Mouse (Mus musculus) liver, embryonic 15.5 days (tissue): Measurements from ENCODE around the gene Nelfb. TPM values are rescaled to one million over a fixed set of nuclear protein-coding genes. Genes with fewer than 3 reads are reported as not detected.

ENCODE experiments used
- ATAC-seq: fragments of 200-750 bp; cut with Nextera tagmentation; 2 replicates; pipeline ENCODE4 v1.8.0; 2017; ENCODE audit warnings: moderate number of reproducible peaks, mild to moderate bottlenecking, moderate library complexity; ENCODE audit not compliant: insufficient read depth
- H3K27ac ChIP-seq: fragments of 300-500 bp; sonication (generic); replicated peaks from 2 replicates; pipeline ENCODE4 v1.5.1; 2015; ENCODE audit warnings: mild to moderate bottlenecking, inconsistent platforms
- H3K27me3 ChIP-seq: fragments of 300-500 bp; sonication (generic); 2 replicates; pipeline ENCODE4 v1.6.1; 2015; ENCODE audit warnings: mild to moderate bottlenecking, inconsistent platforms
- H3K36me3 ChIP-seq: fragments of 300-500 bp; sonication (generic); replicated peaks from 2 replicates; pipeline ENCODE4 v1.6.1; 2015; ENCODE audit warnings: moderate library complexity, mild to moderate bottlenecking, inconsistent platforms
- H3K4me1 ChIP-seq: fragments of 300-500 bp; sonication (generic); replicated peaks from 2 replicates; pipeline ENCODE4 v1.6.1; 2015; ENCODE audit warnings: inconsistent platforms
- H3K4me2 ChIP-seq: fragments of 300-500 bp; sonication (generic); 2 replicates; pipeline ENCODE4 v1.6.1; 2015; ENCODE audit warnings: moderate library complexity, mild to moderate bottlenecking, inconsistent platforms
- H3K4me3 ChIP-seq: fragments of 300-500 bp; sonication (generic); replicated peaks from 2 replicates; pipeline ENCODE4 v1.5.1; 2015; ENCODE audit warnings: mild to moderate bottlenecking, inconsistent platforms
- H3K9ac ChIP-seq: fragments of 300-500 bp; sonication (generic); 2 replicates; pipeline ENCODE4 v1.6.1; 2015; ENCODE audit warnings: moderate library complexity, mild to moderate bottlenecking, inconsistent platforms
- H3K9me3 ChIP-seq: fragments of 300-500 bp; sonication (generic); replicated peaks from 2 replicates; pipeline ENCODE4 v1.6.1; 2016; ENCODE audit warnings: inconsistent platforms
- WGBS: fragments of 180-500 bp; shearing (Covaris S2); methylation state at CpG from one replicate; pipeline ENCODE4 v1.1.7; 2015; ENCODE audit warnings: mixed read lengths; ENCODE audit not compliant: insufficient replicate concordance; 5-methylcytosine and 5-hydroxymethylcytosine counted together
- polyA plus RNA-seq: library from polyadenylated mRNA; unstranded; fragments of >200 nt; fragmentation: Nextera tagmentation; extraction: Ambion mirVana; gene quantifications from 2 replicates; pipeline ENCODE4 v1.2.1, GENCODE M21; 2015

Gene Nelfb
- polyA plus RNA-seq, 1 experiment from 2014 or later, result 35.9 TPM

GRCm38 (mm10) chr2:25183336-25183735 is 28.0 kb downstream of the Nelfb start:
- H3K9ac ChIP-seq, result no peak overlapping the region
- WGBS, result 51% methylated on average over 2 of the region's 2 CpGs
- H3K4me3 ChIP-seq, result no peak overlapping the region
- H3K9me3 ChIP-seq, result no peaks in the 10 kb centered on the region
- H3K27ac ChIP-seq, result no peak overlapping the region
- H3K4me1 ChIP-seq, result peaks cover 60% of the 10 kb centered on the region
- no peaks in the 10 kb centered on the region for H3K36me3 ChIP-seq
- peaks cover 94% of the 10 kb centered on the region for H3K27me3 ChIP-seq
- H3K4me2 ChIP-seq, result no peak overlapping the region
- no peak for ATAC-seq

GRCm38 (mm10) chr2:25182664-25183063 is 28.6 kb downstream of the Nelfb start:
- Histone ChIP-seq H3K4me1 (peaks cover 67% of the 10 kb centered on the region), H3K9me3 (no peaks in the 10 kb centered on the region), H3K36me3 (no peaks in the 10 kb centered on the region), H3K4me3 (peak overlapping the region; percentile 71), H3K9ac (no peak overlapping the region), H3K27me3 (peaks cover 99% of the 10 kb centered on the region), H3K27ac (no peak overlapping the region), H3K4me2 (peak overlapping the region; percentile 99)
- WGBS, result 32% methylated on average over 6 of the region's 6 CpGs
- no peak for ATAC-seq

- H3K27ac ChIP-seq, result peak overlapping the region; percentile 87
- H3K36me3 ChIP-seq, result no peaks in the 10 kb centered on the region
- H3K9ac ChIP-seq, result peak overlapping the region; percentile 72
- H3K4me2 ChIP-seq, result peak overlapping the region; percentile 99
- H3K4me1 ChIP-seq, result peaks cover 68% of the 10 kb centered on the region
- no peaks in the 10 kb centered on the region for H3K9me3 ChIP-seq
- 1% methylated on average over 17 of the region's 17 CpGs for WGBS
- no peak for ATAC-seq
- H3K27me3 ChIP-seq, result peaks cover 97% of the 10 kb centered on the region
- peak overlapping the region; percentile 71 for H3K4me3 ChIP-seq
These were observed 29.3 kb downstream of the Nelfb start for GRCm38 (mm10) chr2:25181891-25182397.

GRCm38 (mm10) chr2:25180973-25181890 is 30.1 kb downstream of the Nelfb start:
- Histone ChIP-seq H3K27me3 (peaks cover 96% of the 10 kb centered on the region), H3K27ac (peak overlapping the region; percentile 87), H3K36me3 (no peaks in the 10 kb centered on the region), H3K4me3 (peak overlapping the region; percentile 71), H3K4me1 (peaks cover 64% of the 10 kb centered on the region), H3K9ac (peak overlapping the region; percentile 72), H3K4me2 (peak overlapping the region; percentile 99), H3K9me3 (no peaks in the 10 kb centered on the region)
- peak; percentile 85 for ATAC-seq
- under 1% methylated on average over 100 of the region's 100 CpGs for WGBS

GRCm38 (mm10) chr2:25180478-25180903 is 30.8 kb downstream of the Nelfb start, which contains the start of gene Nrarp:
Gene Nrarp (plus strand): TSS chr2:25180758.
- Histone ChIP-seq H3K36me3 (no peaks in the 10 kb centered on the region), H3K4me3 (peak within 1 kb of the TSS; percentile 71), H3K27ac (peak within 1 kb of the TSS; percentile 87), H3K4me2 (peak within 1 kb of the TSS; percentile 99), H3K9ac (peak within 1 kb of the TSS; percentile 72), H3K4me1 (peaks cover 64% of the 10 kb centered on the region), H3K9me3 (no peaks in the 10 kb centered on the region), H3K27me3 (peaks cover 89% of the 10 kb centered on the region)
- ATAC-seq, result peak; percentile 81
- under 1% methylated on average over 35 of the region's 35 CpGs for WGBS

- Histone ChIP-seq H3K4me1 (peaks cover 64% of the 10 kb centered on the region), H3K4me3 (peak overlapping the region; percentile 71; the same call in 1 of the 2 replicates), H3K36me3 (no peaks in the 10 kb centered on the region), H3K9me3 (no peaks in the 10 kb centered on the region), H3K4me2 (peak overlapping the region; percentile 99), H3K27ac (no peak overlapping the region), H3K27me3 (peaks cover 81% of the 10 kb centered on the region), H3K9ac (no peak overlapping the region)
- no peak for ATAC-seq
- 58% methylated on average over 15 of the region's 15 CpGs for WGBS
These were observed 31.6 kb downstream of the Nelfb start for GRCm38 (mm10) chr2:25179566-25180217.

GRCm38 (mm10) chr2:25178285-25178972 is 32.9 kb downstream of the Nelfb start:
- WGBS, result 46% methylated on average over 10 of the region's 10 CpGs
- Histone ChIP-seq H3K9ac (no peak overlapping the region), H3K4me1 (peaks cover 75% of the 10 kb centered on the region), H3K27me3 (peaks cover 68% of the 10 kb centered on the region), H3K4me2 (no peak overlapping the region), H3K9me3 (no peaks in the 10 kb centered on the region), H3K27ac (no peak overlapping the region), H3K36me3 (no peaks in the 10 kb centered on the region), H3K4me3 (no peak overlapping the region)
- ATAC-seq, result no peak

GRCm38 (mm10) chr2:25177685-25178084 is 33.6 kb downstream of the Nelfb start:
- Histone ChIP-seq H3K36me3 (no peaks in the 10 kb centered on the region), H3K27me3 (peaks cover 61% of the 10 kb centered on the region), H3K9me3 (no peaks in the 10 kb centered on the region), H3K9ac (no peak overlapping the region), H3K27ac (no peak overlapping the region), H3K4me1 (peaks cover 77% of the 10 kb centered on the region), H3K4me3 (no peak overlapping the region), H3K4me2 (no peak overlapping the region)
- 53% methylated on average over 6 of the region's 6 CpGs for WGBS
- ATAC-seq, result no peak

GRCm38 (mm10) chr2:25177076-25177475 is 34.2 kb downstream of the Nelfb start:
- H3K27me3 ChIP-seq, result peaks cover 56% of the 10 kb centered on the region
- H3K4me3 ChIP-seq, result no peak overlapping the region
- H3K27ac ChIP-seq, result no peak overlapping the region
- H3K9ac ChIP-seq, result no peak overlapping the region
- no peak for ATAC-seq
- no peak overlapping the region for H3K4me2 ChIP-seq
- H3K4me1 ChIP-seq, result peaks cover 78% of the 10 kb centered on the region
- no peaks in the 10 kb centered on the region for H3K9me3 ChIP-seq
- WGBS, result 52% methylated on average over 4 of the region's 4 CpGs
- H3K36me3 ChIP-seq, result no peaks in the 10 kb centered on the region

GRCm38 (mm10) chr2:25176573-25176972 is 34.7 kb downstream of the Nelfb start:
- Histone ChIP-seq H3K36me3 (no peaks in the 10 kb centered on the region), H3K27ac (no peak overlapping the region), H3K9me3 (no peaks in the 10 kb centered on the region), H3K9ac (no peak overlapping the region), H3K27me3 (peaks cover 51% of the 10 kb centered on the region), H3K4me1 (peaks cover 75% of the 10 kb centered on the region), H3K4me2 (no peak overlapping the region), H3K4me3 (no peak overlapping the region)
- 56% methylated on average over 6 of the region's 6 CpGs for WGBS
- ATAC-seq, result no peak
